Mouse (Mus musculus) stomach, embryonic 16.5 days (tissue): ENCODE data around the gene Slc25a15. TPM values are rescaled to one million over a fixed set of nuclear protein-coding genes. Genes with fewer than 3 reads are reported as not detected.

Experiments
- ATAC-seq: fragments of 200-750 bp; cut with Nextera tagmentation; 2 replicates; pipeline ENCODE4 v1.8.0; 2017; ENCODE audit warnings: moderate number of reproducible peaks, moderate TSS enrichment; ENCODE audit not compliant: insufficient read depth, low FRiP score
- H3K27ac ChIP-seq: fragments of 300-500 bp; sonication (generic); 2 replicates; pipeline ENCODE4 v1.5.1; 2014; ENCODE audit warnings: low read length
- H3K27me3 ChIP-seq: fragments of 300-500 bp; sonication (generic); 2 replicates; pipeline ENCODE4 v1.6.1; 2014; ENCODE audit warnings: low read length, control low read depth, mixed read lengths; ENCODE audit not compliant: control insufficient read depth, insufficient read depth
- H3K36me3 ChIP-seq: fragments of 300-500 bp; sonication (generic); 2 replicates; pipeline ENCODE4 v1.6.1; 2014; ENCODE audit warnings: low read length; ENCODE audit not compliant: control insufficient read depth, insufficient read depth
- H3K4me1 ChIP-seq: fragments of 300-500 bp; sonication (generic); 2 replicates; pipeline ENCODE4 v1.6.1; 2014; ENCODE audit warnings: low read length, control low read depth, mixed read lengths; ENCODE audit not compliant: control insufficient read depth, insufficient read depth
- H3K4me2 ChIP-seq: fragments of 300-500 bp; sonication (generic); 2 replicates; pipeline ENCODE4 v1.6.1; 2014; ENCODE audit warnings: low read depth, low read length, mixed read lengths
- H3K4me3 ChIP-seq: fragments of 300-500 bp; sonication (generic); replicated peaks from 2 replicates; pipeline ENCODE4 v1.5.1; 2014; ENCODE audit warnings: mild to moderate bottlenecking, low read length
- H3K9ac ChIP-seq: fragments of 300-500 bp; sonication (generic); 2 replicates; pipeline ENCODE4 v1.6.1; 2014; ENCODE audit warnings: low read length
- H3K9me3 ChIP-seq: fragments of 300-500 bp; sonication (generic); replicated peaks from 2 replicates; pipeline ENCODE4 v1.6.1; 2016; ENCODE audit warnings: low read length, control low read depth; ENCODE audit not compliant: control insufficient read depth
- WGBS: fragments of 180-500 bp; shearing (Covaris S2); extraction: QIAGEN DNeasy Blood & Tissue Kit; methylation state at CpG from one replicate; pipeline ENCODE4 v1.1.7; 2014; 5-methylcytosine and 5-hydroxymethylcytosine counted together
- polyA plus RNA-seq: library from polyadenylated mRNA; unstranded; fragments of >200 nt; fragmentation: Nextera tagmentation; extraction: Ambion mirVana; gene quantifications from 2 replicates; pipeline ENCODE4 v1.2.1, GENCODE M21; 2015

The Slc25a15 gene
- polyA plus RNA-seq, 1 experiment from 2014 or later = 37.3 TPM

DNA sequence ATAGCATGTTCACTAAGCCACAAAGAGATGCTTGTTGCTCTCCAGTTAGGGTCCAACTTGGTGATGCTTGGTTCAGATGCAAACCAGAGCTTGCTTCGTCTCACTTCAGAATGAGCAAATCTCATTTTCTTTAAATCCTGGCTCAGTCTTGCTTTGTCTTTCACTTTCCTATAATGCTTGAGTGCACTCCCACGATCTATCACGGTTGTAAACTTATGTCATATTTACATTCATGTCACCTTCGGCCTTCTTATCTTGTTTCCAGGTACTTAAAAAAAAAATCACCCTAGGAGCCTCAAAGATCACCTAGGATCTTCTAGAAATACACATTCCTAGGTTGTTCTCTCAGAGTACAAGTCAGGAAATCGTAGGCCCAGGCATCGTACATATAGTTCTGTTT is 38.5 kb downstream of the Slc25a15 start:
- Histone ChIP-seq H3K9ac (no peak overlapping the region), H3K4me1 (no peaks in the 10 kb centered on the region), H3K9me3 (no peaks in the 10 kb centered on the region), H3K4me2 (no peak overlapping the region), H3K4me3 (no peak overlapping the region), H3K36me3 (no peaks in the 10 kb centered on the region), H3K27ac (no peak overlapping the region), H3K27me3 (no peaks in the 10 kb centered on the region)
- 70% methylated on average over 6 of the region's 6 CpGs for WGBS
- no peak for ATAC-seq

DNA sequence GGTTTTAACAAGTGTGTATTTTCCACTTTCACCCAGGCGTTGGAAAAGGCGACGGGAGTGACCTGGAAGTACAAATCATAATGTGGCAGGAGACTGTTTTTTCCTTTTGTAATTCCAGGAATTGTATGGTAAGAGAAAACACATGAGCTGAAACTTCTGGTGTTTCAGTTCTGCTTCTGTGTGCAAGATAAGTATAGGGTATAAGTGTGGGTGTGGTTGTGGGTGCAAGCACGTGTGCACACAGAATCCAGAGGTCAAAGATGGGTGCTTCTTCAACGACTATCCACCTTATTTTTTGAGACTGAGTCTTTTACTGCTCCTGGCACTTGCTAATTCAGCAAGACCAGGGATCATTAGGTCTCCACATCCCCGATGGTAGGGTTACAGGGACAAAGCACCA is 39.0 kb downstream of the Slc25a15 start:
- no peak for ATAC-seq
- H3K4me2 ChIP-seq = no peak overlapping the region
- WGBS = 73% methylated on average over 6 of the region's 6 CpGs

DNA sequence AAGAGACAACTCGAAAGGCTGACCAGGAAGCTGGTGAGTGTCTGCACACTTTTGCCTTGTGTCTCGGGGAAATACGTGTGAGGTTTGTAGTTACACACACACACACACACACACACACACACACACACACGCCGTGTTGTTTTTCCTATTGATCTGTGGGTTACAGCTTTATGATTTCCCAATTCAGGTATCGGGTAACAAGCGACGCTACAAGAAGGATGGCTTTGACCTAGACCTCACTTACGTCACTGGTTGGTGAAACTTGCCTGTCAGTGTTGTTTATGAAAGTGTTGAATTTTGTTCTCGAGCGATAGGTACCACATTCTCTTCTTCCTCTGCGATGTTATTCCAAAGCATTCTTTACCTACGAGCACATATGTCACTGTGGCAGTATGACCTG is 63.0 kb downstream of the Slc25a15 start:
- H3K9ac ChIP-seq = no peak overlapping the region
- no peak overlapping the region for H3K4me2 ChIP-seq
- no peak for ATAC-seq
- H3K27ac ChIP-seq = no peak overlapping the region
- no peak overlapping the region for H3K4me3 ChIP-seq
- WGBS = 71% methylated on average over 13 of the region's 13 CpGs
- H3K9me3 ChIP-seq = no peaks in the 10 kb centered on the region
- H3K4me1 ChIP-seq = no peaks in the 10 kb centered on the region
- no peaks in the 10 kb centered on the region for H3K27me3 ChIP-seq
- H3K36me3 ChIP-seq = no peaks in the 10 kb centered on the region

More for the DNA sequence above, 39.0 kb downstream of the Slc25a15 start:
- Histone ChIP-seq H3K36me3 (no peaks in the 10 kb centered on the region), H3K27ac (no peak overlapping the region), H3K27me3 (no peaks in the 10 kb centered on the region), H3K9me3 (no peaks in the 10 kb centered on the region), H3K9ac (no peak overlapping the region), H3K4me3 (no peak overlapping the region), H3K4me1 (no peaks in the 10 kb centered on the region)

Other genes with a start within 250 kb of the Slc25a15 start
- 3.6 and 5.2 TPM in 2 replicates for gene Nek3, start 232.2 kb downstream of the Slc25a15 start, polyA plus RNA-seq
- 42.7 and 43.8 TPM in 2 replicates for gene Ckap2, start 212.8 kb downstream of the Slc25a15 start, polyA plus RNA-seq
- gene Vps36, start 205.8 kb downstream of the Slc25a15 start, polyA plus RNA-seq = 41.8 and 42.8 TPM in 2 replicates
- 11.6 and 13.7 TPM in 2 replicates for gene Thsd1, start 171.3 kb downstream of the Slc25a15 start, polyA plus RNA-seq
- not detected in 2 replicates for gene Tpte, start 115.2 kb downstream of the Slc25a15 start, polyA plus RNA-seq
- 45.7 and 48.8 TPM in 2 replicates for gene Mrps31, start 12.8 kb upstream of the Slc25a15 start, polyA plus RNA-seq